Mouse (Mus musculus) thymus, adult 2 months (tissue): ENCODE measurements around the gene Dner.

Experiments used
- CTCF ChIP-seq: fragments of 200-500 bp; IDR thresholded peaks from 2 replicates; pipeline ENCODE4 v1.5.1; 2012; ENCODE audit warnings: mild to moderate bottlenecking, control low read depth, low read length, moderate library complexity, borderline replicate concordance; ENCODE audit not compliant: control insufficient read depth, poor library complexity, insufficient read depth; ENCODE audit errors: extremely low read depth
- POLR2A ChIP-seq: fragments of 200-500 bp; IDR thresholded peaks from 2 replicates; pipeline ENCODE4 v1.6.1; 2012; ENCODE audit warnings: mild to moderate bottlenecking, low read length, control low read depth, moderate library complexity; ENCODE audit not compliant: control insufficient read depth, poor library complexity, insufficient read depth; ENCODE audit errors: extremely low read depth

- no peak for TF ChIP-seq CTCF
- no peak for TF ChIP-seq POLR2A
These were observed 146.0 kb downstream of the Dner start for GRCm38 (mm10) chr1:84550065-84550368.
